ENCODE assay signal across 8 mouse cellular contexts in the genomic region with DNA sequence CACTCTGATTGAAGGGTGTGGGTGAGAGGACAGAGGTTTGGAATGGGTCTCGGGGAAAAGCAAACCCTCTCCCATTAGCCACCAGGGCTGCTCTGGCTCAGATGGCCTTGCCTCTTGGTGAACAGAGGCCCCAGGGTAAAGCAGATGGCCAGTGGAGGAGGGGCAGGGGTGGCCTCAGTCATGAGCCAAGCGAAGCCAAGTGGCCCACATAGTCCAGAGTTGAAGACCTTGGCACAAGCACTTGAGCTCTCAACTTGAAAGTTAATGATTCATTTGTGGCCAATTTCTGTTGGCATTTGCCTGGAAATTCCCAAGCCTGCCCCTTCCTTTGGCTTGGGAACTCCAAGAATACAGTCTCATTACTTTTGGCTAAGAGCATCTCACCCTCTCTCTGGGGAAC. TPM values are rescaled to one million over a fixed set of nuclear protein-coding genes. Genes with fewer than 3 reads are reported as not detected.
A peak's percentile ranks its signal among the peaks of the same experiment; 100 is the strongest.
DNase-seq lines count a peak whose midpoint lies in the region; ATAC-seq and TF ChIP-seq lines count a peak whose summit lies in the region.

No protein-coding gene starts in this region.

- H3K4me3 ChIP-seq in forebrain, embryonic 13.5 days: no peak overlapping the region
- no peak overlapping the region for H3K4me3 ChIP-seq in forebrain, embryonic 16.5 days (replicated peaks; ENCODE audit: low read length)
- no peak overlapping the region for H3K4me3 ChIP-seq in liver, adult 2 months (ENCODE audit: insufficient read depth, low read depth, low read length)

- no peaks in the 10 kb centered on the region for H3K36me3 ChIP-seq in forebrain, embryonic 13.5 days (ENCODE audit: poor library complexity, severe bottlenecking)
- H3K36me3 ChIP-seq in forebrain, embryonic 16.5 days (ENCODE audit: control insufficient read depth, insufficient read depth): no peaks in the 10 kb centered on the region
- no peaks in the 10 kb centered on the region for H3K36me3 ChIP-seq in liver, adult 2 months (ENCODE audit: control insufficient read depth, insufficient read depth, low read length)

- no peak for ATAC-seq in forebrain, embryonic 13.5 days
- ATAC-seq in forebrain, embryonic 16.5 days: no peak

- TF ChIP-seq CTCF in liver, adult 2 months (IDR thresholded peaks at IDR 0.05; ENCODE audit: low read depth, low read length): no peak

- H3K4me2 ChIP-seq in forebrain, embryonic 13.5 days: no peak overlapping the region
- H3K4me2 ChIP-seq in forebrain, embryonic 16.5 days (ENCODE audit: low read length): no peak overlapping the region

- WGBS in forebrain, embryonic 13.5 days: 66% methylated on average over 2 of the region's 2 CpGs
- WGBS in forebrain, embryonic 16.5 days: 47% methylated on average over 2 of the region's 2 CpGs
- WGBS in liver, adult 2 months: 26% methylated on average over 2 of the region's 2 CpGs

- H3K27me3 ChIP-seq in forebrain, embryonic 13.5 days: no peaks in the 10 kb centered on the region
- H3K27me3 ChIP-seq in forebrain, embryonic 16.5 days (replicated peaks; ENCODE audit: control insufficient read depth, insufficient read depth, low read length): no peaks in the 10 kb centered on the region
- no peaks in the 10 kb centered on the region for H3K27me3 ChIP-seq in liver, adult 2 months (ENCODE audit: control insufficient read depth, insufficient read depth, low read length)

- peak; percentile 97 for DNase-seq in liver, adult 2 months (ENCODE audit: extremely low read depth, low read depth, low spot score)
- DNase-seq in liver: no peak
- DNase-seq in cerebellum, postnatal 25 days: peak; percentile 79 to 87
- DNase-seq in layer of hippocampus, postnatal 10 days (ENCODE audit: low spot score in 2 of 2): peak; percentile 54 to 64
- DNase-seq in embryo, embryonic 9.5 days (ENCODE audit: extremely low spot score): no peak
- no peak for DNase-seq in urinary bladder, postnatal 14 days (ENCODE audit: low spot score)

- no peaks in the 10 kb centered on the region for H3K9me3 ChIP-seq in forebrain, embryonic 13.5 days (replicated peaks)
- no peaks in the 10 kb centered on the region for H3K9me3 ChIP-seq in forebrain, embryonic 16.5 days (ENCODE audit: control insufficient read depth, low read length)

- peaks cover 70% of the 10 kb centered on the region for H3K79me2 ChIP-seq in liver, adult 2 months (ENCODE audit: control insufficient read depth, insufficient read depth, low read length)

- TF ChIP-seq POLR2A in liver, adult 2 months (IDR thresholded peaks at IDR 0.05; ENCODE audit: extremely low read depth, insufficient read depth, low read length): no peak

- no peak overlapping the region for H3K9ac ChIP-seq in forebrain, embryonic 13.5 days
- no peak overlapping the region for H3K9ac ChIP-seq in forebrain, embryonic 16.5 days (replicated peaks; ENCODE audit: low read depth, low read length)
- peak overlapping the region; percentile 12 for H3K9ac ChIP-seq in liver, adult 2 months (ENCODE audit: low read depth, low read length)

- H3K27ac ChIP-seq in forebrain, embryonic 13.5 days: peak overlapping the region; percentile 87
- H3K27ac ChIP-seq in forebrain, embryonic 16.5 days (ENCODE audit: low read length): no peak overlapping the region
- peak overlapping the region; percentile 72 for H3K27ac ChIP-seq in liver, adult 2 months (replicated peaks; ENCODE audit: insufficient read depth, low read depth, low read length)

- H3K4me1 ChIP-seq in forebrain, embryonic 13.5 days: peaks cover 100% of the 10 kb centered on the region
- peaks cover 75% of the 10 kb centered on the region for H3K4me1 ChIP-seq in forebrain, embryonic 16.5 days (replicated peaks; ENCODE audit: control insufficient read depth, insufficient read depth, low read length)
- H3K4me1 ChIP-seq in liver, adult 2 months (ENCODE audit: control insufficient read depth, insufficient read depth, low read length): peaks cover 73% of the 10 kb centered on the region

RNA-seq across cellular contexts. Expression of a gene that starts 37.1 kb away (rescaled TPM):
- 57.2 and 61.3 TPM in 2 replicates for polyA plus RNA-seq in forebrain, embryonic 13.5 days (2015; fragmentation: Nextera tagmentation; extraction: Ambion mirVana)
- 52.6 and 56.6 TPM in 2 replicates for polyA plus RNA-seq in forebrain, embryonic 16.5 days (2015; fragmentation: Nextera tagmentation; extraction: Ambion mirVana)
- 5.3 and 10.1 TPM in 2 replicates for total RNA-seq in liver, adult 2 months (2014; rRNA removed)
- polyA plus RNA-seq in liver, adult 2 months (2012; rRNA removed): 10.2 and 11.0 TPM in 2 replicates
- total RNA-seq in layer of hippocampus, postnatal 10 days (2021): 100 to 1,000 TPM; 115 to 128 TPM

Comparison
In these comparisons a context has a peak if more than half of its experiments do, and no peak if none do; other contexts are left out.
1. DNase-seq: peak in liver, adult 2 months (single experiment), cerebellum, postnatal 25 days (2 of 2) and layer of hippocampus, postnatal 10 days (2 of 2); none in liver (single experiment), embryo, embryonic 9.5 days (single experiment) and urinary bladder, postnatal 14 days (single experiment).